Mouse (Mus musculus) cerebellum, adult 2 months (tissue): Measurements from ENCODE around the gene Phactr4.

Source experiments
- CTCF ChIP-seq: fragments of 200-500 bp; IDR thresholded peaks from 2 replicates; pipeline ENCODE4 v1.5.1; 2011; ENCODE audit warnings: low read depth, mild to moderate bottlenecking, control low read depth, low read length, moderate library complexity, borderline replicate concordance; ENCODE audit not compliant: insufficient read depth
- POLR2A ChIP-seq: fragments of 200-500 bp; IDR thresholded peaks from 2 replicates; pipeline ENCODE4 v1.6.1; 2011; ENCODE audit warnings: low read length, control low read depth, borderline replicate concordance; ENCODE audit not compliant: insufficient read depth

DNA sequence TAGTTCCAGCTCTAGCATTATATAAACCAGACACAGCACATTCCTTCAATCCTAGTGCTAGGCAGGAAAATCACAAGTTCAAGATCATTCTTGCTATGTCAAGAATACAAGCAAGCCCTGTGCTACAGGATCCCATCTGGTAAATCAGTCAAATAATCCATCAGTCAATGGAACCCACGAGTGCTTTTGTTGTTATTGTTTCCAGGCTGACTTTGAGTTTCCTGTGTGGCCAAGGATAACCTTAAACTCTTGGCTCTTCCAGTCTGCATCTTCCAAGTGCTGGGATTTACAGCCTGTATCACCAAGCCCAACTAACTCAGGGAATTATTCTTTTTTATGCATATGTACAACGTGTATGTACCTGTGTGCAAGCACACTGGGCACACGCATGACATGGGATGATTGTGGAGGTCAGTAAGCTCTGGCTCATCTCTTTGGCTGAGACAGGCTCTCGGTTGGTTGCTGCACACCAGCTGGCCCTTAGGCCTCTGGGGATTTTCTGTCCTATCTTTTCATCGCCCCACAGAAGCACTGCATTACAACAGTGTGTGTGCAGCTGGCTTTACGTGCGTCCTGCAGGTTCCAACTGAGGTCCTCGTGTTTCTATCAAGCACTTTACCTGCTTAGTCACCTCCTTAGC lies 36.4 kb downstream of the Phactr4 start:
- TF ChIP-seq CTCF = no peak
- no peak for TF ChIP-seq POLR2A
